Mouse (Mus musculus) small intestine, adult 2 months (tissue): ENCODE data around the gene Aebp2.

Experiments
- CTCF ChIP-seq: fragments of 200-500 bp; IDR thresholded peaks from 2 replicates; pipeline ENCODE4 v1.5.1; 2012; ENCODE audit warnings: low read depth, mild to moderate bottlenecking, control low read depth, inconsistent platforms, low read length, moderate library complexity, mixed read lengths; ENCODE audit not compliant: insufficient replicate concordance, insufficient read length; ENCODE audit errors: extremely low read depth
- POLR2A ChIP-seq: fragments of 200-500 bp; IDR thresholded peaks from 2 replicates; pipeline ENCODE4 v1.6.1; 2012; ENCODE audit warnings: low read depth, mild to moderate bottlenecking, control low read depth, inconsistent platforms, low read length, moderate library complexity

GRCm38 (mm10) chr6:140708059-140708458, 85.6 kb downstream of the Aebp2 start:
- no peak for TF ChIP-seq CTCF
- no peak for TF ChIP-seq POLR2A
